Mouse (Mus musculus): ENCODE data around the gene Mrpl14.
A peak's percentile ranks its signal among the peaks of the same experiment; 100 is the strongest.

GRCm38 (mm10) chr17:45718323-45718722, 32.2 kb downstream of the Mrpl14 start:
- peak; percentile 74 for TF ChIP-seq CTCF (IDR thresholded peaks at IDR 0.05; ENCODE audit: borderline replicate concordance, control insufficient read depth, extremely low read depth, insufficient read depth, low read length, poor library complexity)
- no peak for TF ChIP-seq POLR2A (IDR thresholded peaks at IDR 0.05; ENCODE audit: control insufficient read depth, extremely low read depth, insufficient read depth, low read length, poor library complexity)

All from thymus, adult 2 months (tissue).